Mouse (Mus musculus) CH12.LX (cell line): ENCODE results near the gene Styk1.

Experiments used
- CTCF ChIP-seq, 2 experiments: IDR thresholded peaks in 1 of 2; conservative IDR thresholded peaks in 1 of 2; 2 replicates each; pipeline ENCODE4 v1.5.1; 2011 to 2012; ENCODE audit warnings: low read depth in 2 of 2, low read length in 2 of 2, improper control_type of control experiment in 1 of 2, inconsistent platforms in 1 of 2, mild to moderate bottlenecking in 1 of 2, moderate library complexity in 1 of 2
- E2F4 ChIP-seq: IDR thresholded peaks from 2 replicates; pipeline ENCODE4 v1.6.1; 2011; ENCODE audit warnings: low read depth, low read length, improper control_type of control experiment; ENCODE audit not compliant: insufficient replicate concordance
- POLR2A ChIP-seq: IDR thresholded peaks from 2 replicates; pipeline ENCODE4 v1.6.1; 2011; ENCODE audit warnings: low read depth, mild to moderate bottlenecking, improper control_type of control experiment, low read length
- RCOR1 ChIP-seq: conservative IDR thresholded peaks from 2 replicates; pipeline ENCODE4 v1.6.1; 2012; ENCODE audit warnings: low read depth, mild to moderate bottlenecking, inconsistent platforms, low read length, improper control_type of control experiment

- no peak for TF ChIP-seq POLR2A
- no peak for TF ChIP-seq RCOR1
- no peak for TF ChIP-seq E2F4
- TF ChIP-seq CTCF (conservative IDR thresholded peaks at IDR 0.05 in 1 of 2, IDR thresholded peaks at IDR 0.05 in 1 of 2; ENCODE audit: low read depth in 2 of 2, low read length in 2 of 2): no peak
Measured at GRCm38 (mm10) chr6:131262778-131263177, 90.6 kb downstream of the Styk1 start.
